Mouse (Mus musculus): ENCODE measurements around the gene Slc35c2. TPM values are rescaled to one million over a fixed set of nuclear protein-coding genes. Genes with fewer than 3 reads are reported as not detected.

Gene Slc35c2
- polyA plus RNA-seq (2012; ENCODE audit: insufficient read depth, insufficient read length, missing spikeins): 44.6 and 49.8 TPM in 2 replicates

DNA sequence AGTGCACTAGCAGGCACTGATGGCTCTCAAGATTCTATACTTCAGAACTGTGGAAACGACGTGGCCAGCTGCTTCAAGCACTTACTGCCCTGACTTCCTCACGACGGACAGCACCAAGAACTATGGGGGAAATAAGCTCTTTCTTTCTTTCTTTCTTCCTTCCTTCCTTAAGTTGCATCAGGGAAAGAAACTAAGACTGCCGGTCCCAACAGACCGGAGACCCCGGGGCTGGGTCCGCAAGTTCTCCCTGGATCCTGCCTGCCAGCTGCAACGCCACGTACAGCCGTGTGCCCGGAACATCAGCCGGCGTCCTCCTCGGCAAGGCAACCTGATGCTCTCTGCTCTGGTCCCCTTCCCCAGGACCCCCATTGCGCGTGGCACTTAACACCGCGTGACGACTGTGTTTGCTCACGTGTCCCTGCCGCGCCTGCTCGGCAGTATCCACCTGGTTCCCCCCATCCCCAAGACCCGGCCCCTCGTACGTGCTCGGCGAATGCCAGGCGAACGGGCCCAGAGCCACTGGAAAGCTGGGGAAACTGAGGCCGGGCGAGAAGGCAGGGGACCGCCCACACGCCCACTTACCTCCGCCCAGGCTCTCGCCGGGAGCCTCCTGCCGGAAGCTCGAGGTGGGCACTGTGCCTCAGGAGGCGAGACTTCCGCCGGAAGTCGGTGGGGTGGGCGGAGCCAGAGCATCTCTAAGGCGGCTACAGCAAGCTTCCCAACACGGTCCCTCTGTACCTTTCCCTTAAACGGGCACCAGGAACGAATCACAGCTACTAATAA lies at the start of gene Slc35c2:
Gene Slc35c2 (minus strand): TSS at position 668 of the 783 bp plus-strand sequence.
- no peak for TF ChIP-seq CTCF (IDR thresholded peaks at IDR 0.05; ENCODE audit: low read depth, low read length)
- no peak for TF ChIP-seq POLR2A (IDR thresholded peaks at IDR 0.05; ENCODE audit: borderline replicate concordance, low read depth, low read length)
- Histone ChIP-seq H3K4me1 (ENCODE audit: control insufficient read depth, insufficient read depth, low read length) (peaks cover 27% of the 10 kb centered on the region), H3K27ac (ENCODE audit: insufficient read depth, low read depth, low read length) (peak within 1 kb of the TSS; percentile 66)

DNA sequence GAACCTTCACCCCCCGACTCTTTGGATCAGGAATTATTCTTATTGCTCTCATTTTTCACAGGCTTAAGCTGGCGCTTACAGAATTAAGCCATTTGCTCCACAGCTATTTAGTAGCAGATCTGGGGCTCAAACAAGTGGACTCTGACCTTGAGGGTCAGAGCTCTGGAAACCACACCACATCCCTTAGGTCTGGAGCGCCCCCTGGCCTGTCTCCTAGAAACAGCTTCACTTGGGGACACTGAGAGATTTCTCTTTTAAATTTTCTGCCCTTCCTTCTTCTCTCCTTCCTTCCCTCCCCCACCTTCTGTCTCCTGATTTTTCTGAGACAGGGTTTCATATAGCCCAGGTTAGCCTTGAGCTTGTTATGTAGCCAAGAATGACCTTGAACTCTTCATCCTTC lies 49.5 kb upstream of the Slc35c2 start:
- Histone ChIP-seq H3K4me1 (ENCODE audit: control insufficient read depth, insufficient read depth, low read length) (peaks cover 18% of the 10 kb centered on the region), H3K4me3 (ENCODE audit: insufficient read depth, low read length) (no peak overlapping the region), H3K27ac (ENCODE audit: insufficient read depth, low read depth, low read length) (no peak overlapping the region)
- peak; percentile 84 for TF ChIP-seq CTCF (IDR thresholded peaks at IDR 0.05; ENCODE audit: low read depth, low read length)
- no peak for TF ChIP-seq POLR2A (IDR thresholded peaks at IDR 0.05; ENCODE audit: borderline replicate concordance, low read depth, low read length)

More for the DNA sequence above, at the start of gene Slc35c2:
- H3K4me3 ChIP-seq (ENCODE audit: insufficient read depth, low read length): peak within 1 kb of the TSS; percentile 90

DNA sequence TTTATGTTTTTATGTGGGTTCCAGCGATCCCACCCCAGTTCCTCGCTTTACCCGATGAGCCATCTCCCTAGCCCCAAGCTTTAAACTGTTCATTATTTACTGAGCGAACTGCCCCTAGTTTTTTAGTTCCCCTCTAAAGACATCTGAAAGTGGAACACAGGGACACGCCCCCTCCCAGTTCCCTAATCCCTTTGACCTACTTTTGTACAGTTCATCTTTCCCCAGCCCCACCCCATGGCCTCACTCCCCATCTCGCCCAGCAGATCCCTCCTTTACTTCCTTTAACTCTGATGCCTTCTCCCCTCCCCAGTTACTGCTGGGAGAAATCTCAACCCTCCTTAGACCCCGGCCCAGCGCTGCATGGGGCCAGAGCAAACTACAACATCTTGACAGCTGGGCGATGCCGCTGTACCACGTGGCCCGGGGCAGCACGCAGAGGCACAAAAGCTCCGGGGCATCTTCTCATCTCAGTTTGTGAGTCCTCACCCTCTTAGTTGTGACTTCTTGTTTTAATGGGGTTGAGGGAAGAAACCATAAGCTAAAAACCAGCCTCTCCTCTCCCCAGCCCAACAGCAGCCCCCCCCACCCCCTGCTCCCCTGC lies 45.0 kb upstream of the Slc35c2 start:
- H3K4me1 ChIP-seq (ENCODE audit: control insufficient read depth, insufficient read depth, low read length): peaks cover 40% of the 10 kb centered on the region
- TF ChIP-seq POLR2A (IDR thresholded peaks at IDR 0.05; ENCODE audit: borderline replicate concordance, low read depth, low read length) (no peak), CTCF (IDR thresholded peaks at IDR 0.05; ENCODE audit: low read depth, low read length) (no peak)
- H3K27ac ChIP-seq (ENCODE audit: insufficient read depth, low read depth, low read length): 0 out of 2 replicates have a peak overlapping the region, but pooled peaks have one; percentile 33
- H3K4me3 ChIP-seq (ENCODE audit: insufficient read depth, low read length): peak overlapping the region; percentile 42

DNA sequence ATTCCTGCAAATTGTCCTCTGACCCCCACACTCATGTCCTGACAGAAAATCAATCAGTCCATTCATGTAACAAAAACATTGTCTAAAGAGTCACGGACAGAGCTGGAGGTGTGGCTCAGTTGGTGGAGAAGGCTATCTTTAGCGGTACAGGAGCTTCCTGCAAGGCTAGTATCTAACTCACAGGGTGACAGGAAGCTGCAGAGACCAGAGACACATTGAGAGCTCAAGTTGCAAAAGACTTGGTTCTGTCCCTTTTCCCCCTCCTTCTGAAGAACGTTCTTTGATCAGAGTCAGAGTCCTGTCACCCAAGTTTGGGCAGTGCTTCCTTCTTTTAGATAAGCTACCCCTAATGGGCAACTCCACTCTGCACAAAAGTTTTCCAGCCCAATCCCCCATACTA lies 42.0 kb upstream of the Slc35c2 start:
- Histone ChIP-seq H3K27ac (ENCODE audit: insufficient read depth, low read depth, low read length) (no peak overlapping the region), H3K4me1 (ENCODE audit: control insufficient read depth, insufficient read depth, low read length) (peaks cover 44% of the 10 kb centered on the region), H3K4me3 (ENCODE audit: insufficient read depth, low read length) (no peak overlapping the region)
- TF ChIP-seq CTCF (IDR thresholded peaks at IDR 0.05; ENCODE audit: low read depth, low read length) (no peak), POLR2A (IDR thresholded peaks at IDR 0.05; ENCODE audit: borderline replicate concordance, low read depth, low read length) (no peak)

DNA sequence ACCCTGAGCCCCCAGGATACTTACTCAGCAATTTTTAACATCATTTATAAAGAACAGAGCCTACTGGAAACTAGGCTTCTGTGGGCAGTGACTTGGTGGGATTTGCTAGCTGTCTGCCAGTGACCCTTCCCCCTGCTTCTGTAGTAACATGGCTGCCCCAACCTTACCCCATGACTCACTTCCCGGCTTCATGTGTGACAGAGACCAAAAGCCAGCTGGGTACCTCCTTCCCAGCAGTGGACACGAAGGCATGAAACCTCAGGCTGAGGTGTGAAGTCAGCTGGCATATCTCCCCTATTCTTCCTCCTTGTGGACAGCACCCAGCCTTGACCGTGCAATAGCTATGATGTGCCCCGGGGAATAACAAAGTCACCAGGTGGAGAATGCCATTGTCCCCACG lies 41.1 kb upstream of the Slc35c2 start:
- Histone ChIP-seq H3K4me3 (ENCODE audit: insufficient read depth, low read length) (no peak overlapping the region), H3K4me1 (ENCODE audit: control insufficient read depth, insufficient read depth, low read length) (peaks cover 47% of the 10 kb centered on the region), H3K27ac (ENCODE audit: insufficient read depth, low read depth, low read length) (no peak overlapping the region)
- TF ChIP-seq POLR2A (IDR thresholded peaks at IDR 0.05; ENCODE audit: borderline replicate concordance, low read depth, low read length): no peak
- TF ChIP-seq CTCF (IDR thresholded peaks at IDR 0.05; ENCODE audit: low read depth, low read length): no peak

DNA sequence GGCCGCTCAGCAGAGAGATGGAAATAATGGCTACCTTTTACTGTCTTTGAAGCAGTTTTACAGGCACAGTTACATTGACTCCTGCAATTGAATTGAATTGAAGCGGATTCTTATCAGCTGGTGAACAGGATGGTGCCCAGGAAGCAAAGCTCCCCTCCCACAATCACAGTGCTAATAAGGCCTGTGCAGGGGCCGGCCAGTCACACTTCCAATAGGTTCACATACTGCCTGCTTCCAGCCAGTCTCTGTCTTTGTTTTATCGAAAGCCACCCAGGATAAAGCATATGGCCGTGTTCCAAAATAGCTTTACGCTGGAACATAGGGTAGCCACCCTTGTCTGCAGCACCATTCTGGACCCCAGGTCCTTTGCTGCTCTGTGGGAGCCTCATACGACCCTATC lies 39.7 kb upstream of the Slc35c2 start:
- Histone ChIP-seq H3K27ac (ENCODE audit: insufficient read depth, low read depth, low read length) (no peak overlapping the region), H3K4me3 (ENCODE audit: insufficient read depth, low read length) (no peak overlapping the region), H3K4me1 (ENCODE audit: control insufficient read depth, insufficient read depth, low read length) (peaks cover 52% of the 10 kb centered on the region)
- no peak for TF ChIP-seq POLR2A (IDR thresholded peaks at IDR 0.05; ENCODE audit: borderline replicate concordance, low read depth, low read length)
- no peak for TF ChIP-seq CTCF (IDR thresholded peaks at IDR 0.05; ENCODE audit: low read depth, low read length)

DNA sequence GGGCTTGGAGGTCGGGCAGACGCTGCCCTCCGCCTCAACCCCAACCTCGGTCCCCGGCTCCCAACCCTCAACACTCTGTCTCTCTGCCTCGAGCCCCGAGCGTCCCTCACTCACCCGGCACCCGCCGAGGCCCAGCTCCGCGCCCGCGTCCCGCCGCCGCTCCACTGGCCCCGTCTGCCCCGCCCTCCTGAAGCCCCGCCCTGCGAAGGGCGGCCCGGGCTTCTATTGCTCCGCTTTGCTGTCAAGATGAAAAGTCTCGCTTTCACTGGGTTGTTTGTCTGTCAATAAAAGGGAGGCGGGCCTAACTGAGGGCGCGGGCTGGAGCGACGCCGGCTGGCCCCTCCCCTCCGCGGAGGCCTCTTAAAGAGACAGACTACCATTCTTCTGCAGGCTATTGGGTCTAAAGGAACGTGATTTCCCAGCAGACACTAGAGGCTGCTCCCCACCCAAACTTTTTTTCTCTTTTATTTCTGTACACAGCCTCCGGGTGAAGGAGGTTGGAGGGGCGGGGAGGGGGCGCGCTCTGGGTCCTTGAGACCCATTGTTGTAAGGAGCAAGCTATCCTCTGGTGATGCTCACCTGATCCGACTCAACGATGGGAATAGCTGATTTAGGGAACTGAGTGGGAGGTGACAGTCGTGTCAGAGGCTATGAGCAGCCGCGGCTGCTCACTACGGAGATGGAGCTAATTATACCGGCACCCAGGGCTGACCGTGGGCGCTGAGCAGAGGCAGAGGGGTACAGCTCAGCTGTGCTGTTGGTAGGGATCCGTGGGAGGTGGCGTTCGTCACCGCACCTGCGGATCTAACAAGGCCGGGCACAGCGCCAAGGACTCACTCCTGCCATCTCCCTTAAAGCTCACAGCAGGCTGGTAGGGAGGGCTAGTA lies 38.9 kb upstream of the Slc35c2 start, which contains the start of gene Elmo2:
Gene Elmo2 (minus strand): TSS at position 176 of the 887 bp plus-strand sequence.
- peaks cover 56% of the 10 kb centered on the region for H3K4me1 ChIP-seq (ENCODE audit: control insufficient read depth, insufficient read depth, low read length)
- peak within 1 kb of the TSS; percentile 92 for H3K4me3 ChIP-seq (ENCODE audit: insufficient read depth, low read length)
- TF ChIP-seq CTCF (IDR thresholded peaks at IDR 0.05; ENCODE audit: low read depth, low read length) (no peak), POLR2A (IDR thresholded peaks at IDR 0.05; ENCODE audit: borderline replicate concordance, low read depth, low read length) (no peak)
- H3K27ac ChIP-seq (ENCODE audit: insufficient read depth, low read depth, low read length): peak within 1 kb of the TSS; percentile 11; the same call in 1 of the 2 replicates

DNA sequence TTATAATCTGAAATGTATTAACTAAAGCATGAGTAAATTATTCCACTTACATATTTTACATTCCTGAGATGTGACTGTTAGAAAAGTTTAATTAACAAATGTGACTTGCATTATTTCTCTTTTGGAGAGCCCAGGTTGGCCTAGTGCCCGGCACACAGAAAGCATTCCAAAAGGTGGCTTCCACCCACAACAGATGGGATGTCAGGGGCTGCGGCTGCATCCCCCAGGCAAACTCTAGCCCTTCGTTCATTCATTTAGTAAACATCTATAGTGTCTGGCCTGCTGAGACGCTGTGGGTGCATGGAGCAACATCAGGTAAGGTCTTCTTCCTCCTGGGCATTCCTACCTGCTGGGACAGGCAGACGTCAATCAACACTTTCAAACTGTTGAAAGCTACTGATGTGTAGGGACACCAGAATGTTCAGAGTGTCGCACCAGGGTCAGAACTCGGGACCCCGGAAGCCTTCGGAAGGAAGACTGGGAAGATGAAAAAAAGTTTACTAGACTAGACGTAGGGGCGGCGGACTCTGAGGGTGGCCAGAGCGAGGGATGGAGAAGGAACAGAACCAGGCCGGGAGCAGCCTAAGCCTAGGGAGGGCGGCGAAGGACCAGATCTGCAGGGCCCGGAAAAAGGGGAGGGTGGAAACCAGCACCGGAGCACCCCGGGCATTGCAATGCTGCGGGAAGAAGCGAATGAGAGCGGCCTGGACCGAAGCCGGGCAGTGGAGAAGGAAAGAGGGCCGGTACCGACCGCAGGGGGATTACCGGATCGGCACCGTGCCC lies 38.0 kb upstream of the Slc35c2 start:
- peak overlapping the region; percentile 92 for H3K4me3 ChIP-seq (ENCODE audit: insufficient read depth, low read length)
- peaks cover 58% of the 10 kb centered on the region for H3K4me1 ChIP-seq (ENCODE audit: control insufficient read depth, insufficient read depth, low read length)
- TF ChIP-seq CTCF (IDR thresholded peaks at IDR 0.05; ENCODE audit: low read depth, low read length) (no peak), POLR2A (IDR thresholded peaks at IDR 0.05; ENCODE audit: borderline replicate concordance, low read depth, low read length) (no peak)
- peak overlapping the region; percentile 11; the same call in 1 of the 2 replicates for H3K27ac ChIP-seq (ENCODE audit: insufficient read depth, low read depth, low read length)

DNA sequence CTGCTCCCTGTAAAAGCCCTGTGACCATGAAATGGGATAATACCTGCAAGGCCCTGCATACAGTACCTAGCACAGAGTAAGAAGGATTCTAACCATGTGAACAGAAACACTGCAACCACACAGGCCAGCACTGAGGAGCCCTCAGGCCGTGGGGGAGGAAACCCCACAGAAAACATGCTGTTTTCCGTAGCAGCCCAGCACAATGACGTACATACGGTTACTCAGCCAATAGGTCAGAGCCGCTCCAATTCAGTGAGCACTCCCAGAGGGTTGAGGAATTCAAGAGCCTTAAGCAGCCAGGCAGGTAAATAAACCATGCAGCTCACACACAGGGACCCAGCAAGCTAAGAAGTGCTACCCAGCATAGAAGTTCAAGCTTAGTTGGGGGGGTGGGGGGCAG lies 36.3 kb upstream of the Slc35c2 start:
- H3K4me3 ChIP-seq (ENCODE audit: insufficient read depth, low read length): no peak overlapping the region
- TF ChIP-seq CTCF (IDR thresholded peaks at IDR 0.05; ENCODE audit: low read depth, low read length): no peak
- TF ChIP-seq POLR2A (IDR thresholded peaks at IDR 0.05; ENCODE audit: borderline replicate concordance, low read depth, low read length): no peak
- no peak overlapping the region for H3K27ac ChIP-seq (ENCODE audit: insufficient read depth, low read depth, low read length)
- H3K4me1 ChIP-seq (ENCODE audit: control insufficient read depth, insufficient read depth, low read length): peaks cover 55% of the 10 kb centered on the region

All from bone marrow macrophage, adult 2 months (primary cell).